ENCODE assay signal across 23 mouse cellular contexts in the genomic region with DNA sequence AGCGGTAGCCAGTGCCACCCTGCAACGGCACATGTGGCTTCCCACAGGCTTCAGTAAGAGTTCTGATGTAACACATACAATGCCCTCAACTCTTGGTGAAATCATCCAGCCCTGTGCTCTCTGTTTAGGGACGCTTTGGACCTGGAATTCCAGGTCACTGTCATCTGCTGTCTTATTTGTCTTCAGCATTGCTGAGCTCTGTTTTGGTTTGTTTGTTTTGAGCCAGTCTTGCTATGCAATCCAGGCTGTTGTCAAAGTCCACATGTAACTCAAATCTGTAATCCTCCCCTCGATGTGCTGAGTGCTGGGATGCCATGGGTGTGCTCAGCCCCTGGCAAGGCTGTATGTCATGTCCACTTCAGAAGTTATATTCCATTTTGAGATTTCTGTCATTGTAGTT.
DNase-seq lines count a peak whose midpoint lies in the region; ATAC-seq and TF ChIP-seq lines count a peak whose summit lies in the region.
"Had no signal": no experiment of that assay in that cellular context is flagged by ENCODE, and none has a peak within 500 bp of the region (broad histone marks: within the 10 kb centered on the region; RNA-seq: fewer than 3 reads in every experiment).

No protein-coding gene starts in this region.

- no peak overlapping the region for H3K4me3 ChIP-seq in liver, adult 2 months (ENCODE audit: insufficient read depth, low read depth, low read length)
- H3K4me3 ChIP-seq in liver, embryonic 15.5 days (replicated peaks): no peak overlapping the region
- no peak overlapping the region for H3K4me3 ChIP-seq in liver, embryonic 12.5 days
- no peak overlapping the region for H3K4me3 ChIP-seq in liver, postnatal 0 days (ENCODE audit: low read depth, low read length)
- H3K4me3 ChIP-seq: embryonic facial prominence, embryonic 13.5 days; embryonic facial prominence, embryonic 15.5 days; erythroblast, embryonic 14.5 days; forebrain, embryonic 10.5 days; forebrain, embryonic 12.5 days had no signal

- H3K27me3 ChIP-seq in liver, adult 2 months (ENCODE audit: control insufficient read depth, insufficient read depth, low read length): no peaks in the 10 kb centered on the region
- no peaks in the 10 kb centered on the region for H3K27me3 ChIP-seq in liver, embryonic 15.5 days
- no peaks in the 10 kb centered on the region for H3K27me3 ChIP-seq in liver, embryonic 12.5 days (replicated peaks)
- H3K27me3 ChIP-seq in liver, postnatal 0 days (ENCODE audit: insufficient read depth, low read length): no peaks in the 10 kb centered on the region
- H3K27me3 ChIP-seq: embryonic facial prominence, embryonic 13.5 days; embryonic facial prominence, embryonic 15.5 days; forebrain, embryonic 12.5 days had no signal

- peak; percentile 97 for DNase-seq in liver, adult 2 months (ENCODE audit: extremely low read depth, low read depth, low spot score)
- DNase-seq in liver: no peak
- no peak for DNase-seq in liver, postnatal 0 days
- no peak for DNase-seq in gastrocnemius, adult 18-20 months (ENCODE audit: low spot score)
- no peak for DNase-seq in kidney, postnatal 36 days
- DNase-seq: adrenal gland, adult 2 months; adrenal gland, postnatal 10 days; adrenal gland, postnatal 25 days; cerebellum, adult 11 months; cerebellum, adult 18-20 months; cerebellum, adult 8-10 months; cerebellum, adult 9-11 months; cerebellum, postnatal 14 days; cerebellum, postnatal 36 days; embryo, embryonic 11 days had no signal

- H3K36me3 ChIP-seq in liver, adult 2 months (ENCODE audit: control insufficient read depth, insufficient read depth, low read length): peaks cover 12% of the 10 kb centered on the region; the same call in 1 of the 2 replicates
- peaks cover 65% of the 10 kb centered on the region for H3K36me3 ChIP-seq in liver, embryonic 15.5 days (replicated peaks)
- peaks cover 77% of the 10 kb centered on the region for H3K36me3 ChIP-seq in liver, embryonic 12.5 days
- peaks cover 38% of the 10 kb centered on the region for H3K36me3 ChIP-seq in liver, postnatal 0 days (replicated peaks; ENCODE audit: insufficient read depth, low read length)

- no peak overlapping the region for H3K9ac ChIP-seq in liver, adult 2 months (ENCODE audit: low read depth, low read length)
- no peak overlapping the region for H3K9ac ChIP-seq in liver, embryonic 15.5 days
- no peak overlapping the region for H3K9ac ChIP-seq in liver, embryonic 12.5 days
- H3K9ac ChIP-seq in liver, postnatal 0 days (replicated peaks): no peak overlapping the region
- H3K9ac ChIP-seq: embryonic facial prominence, embryonic 13.5 days; embryonic facial prominence, embryonic 15.5 days; forebrain, embryonic 12.5 days had no signal

- TF ChIP-seq CTCF in liver, adult 2 months (IDR thresholded peaks at IDR 0.05; ENCODE audit: low read depth, low read length): no peak
- no peak for TF ChIP-seq CTCF in liver, postnatal 0 days (IDR thresholded peaks at IDR 0.05; ENCODE audit: low read depth)

- no peaks in the 10 kb centered on the region for H3K9me3 ChIP-seq in liver, embryonic 15.5 days (replicated peaks)
- H3K9me3 ChIP-seq in liver, embryonic 12.5 days (replicated peaks): no peaks in the 10 kb centered on the region
- no peaks in the 10 kb centered on the region for H3K9me3 ChIP-seq in liver, postnatal 0 days (ENCODE audit: low read length)
- H3K9me3 ChIP-seq: embryonic facial prominence, embryonic 13.5 days; embryonic facial prominence, embryonic 15.5 days; forebrain, embryonic 10.5 days; forebrain, embryonic 12.5 days had no signal

- peaks cover 31% of the 10 kb centered on the region for H3K4me1 ChIP-seq in liver, adult 2 months (ENCODE audit: control insufficient read depth, insufficient read depth, low read length)
- no peaks in the 10 kb centered on the region for H3K4me1 ChIP-seq in liver, embryonic 15.5 days (replicated peaks)
- no peaks in the 10 kb centered on the region for H3K4me1 ChIP-seq in liver, embryonic 12.5 days
- H3K4me1 ChIP-seq in liver, postnatal 0 days (ENCODE audit: insufficient read depth): no peaks in the 10 kb centered on the region
- H3K4me1 ChIP-seq: embryonic facial prominence, embryonic 13.5 days; embryonic facial prominence, embryonic 15.5 days; forebrain, embryonic 10.5 days; forebrain, embryonic 12.5 days had no signal

- H3K79me2 ChIP-seq in liver, adult 2 months (ENCODE audit: control insufficient read depth, insufficient read depth, low read length): no peaks in the 10 kb centered on the region

- peak overlapping the region; percentile 61 for H3K27ac ChIP-seq in liver, adult 2 months (replicated peaks; ENCODE audit: insufficient read depth, low read depth, low read length)
- no peak overlapping the region for H3K27ac ChIP-seq in liver, embryonic 15.5 days (replicated peaks)
- H3K27ac ChIP-seq in liver, embryonic 12.5 days: no peak overlapping the region
- H3K27ac ChIP-seq in liver, postnatal 0 days (ENCODE audit: low read depth): no peak overlapping the region; the same call in 1 of the 2 replicates
- H3K27ac ChIP-seq: embryonic facial prominence, embryonic 13.5 days; embryonic facial prominence, embryonic 15.5 days; forebrain, embryonic 10.5 days; forebrain, embryonic 12.5 days had no signal

- TF ChIP-seq EP300 in liver, postnatal 0 days (IDR thresholded peaks at IDR 0.05; ENCODE audit: low read depth): no peak

- ATAC-seq in liver, embryonic 15.5 days (ENCODE audit: insufficient read depth): peak; percentile 37; the same call in 1 of the 2 replicates
- no peak for ATAC-seq in liver, embryonic 12.5 days
- peak; percentile 92 for ATAC-seq in liver, postnatal 0 days
- ATAC-seq: forebrain, embryonic 14.5 days had no signal

- no peak overlapping the region for H3K4me2 ChIP-seq in liver, embryonic 15.5 days
- H3K4me2 ChIP-seq in liver, embryonic 12.5 days: no peak overlapping the region
- no peak overlapping the region for H3K4me2 ChIP-seq in liver, postnatal 0 days (ENCODE audit: low read depth, low read length)
- H3K4me2 ChIP-seq: embryonic facial prominence, embryonic 13.5 days; embryonic facial prominence, embryonic 15.5 days; forebrain, embryonic 12.5 days had no signal

- WGBS in liver, adult 2 months: 30% methylated on average over 4 of the region's 4 CpGs
- 79% methylated on average over 4 of the region's 4 CpGs for WGBS in liver, embryonic 15.5 days (ENCODE audit: insufficient replicate concordance)
- 89% methylated on average over 4 of the region's 4 CpGs for WGBS in liver, embryonic 12.5 days (ENCODE audit: insufficient replicate concordance)
- 70% methylated on average over 4 of the region's 4 CpGs for WGBS in liver, postnatal 0 days (ENCODE audit: insufficient replicate concordance)

- no peak for TF ChIP-seq POLR2A in liver, adult 2 months (IDR thresholded peaks at IDR 0.05; ENCODE audit: extremely low read depth, insufficient read depth, low read length)
